Mouse (Mus musculus) mature B cell (primary cell): ENCODE measurements around the gene Agbl5.

ENCODE experiments used
- in situ Hi-C: fragments of 300-500 bp; cut with MboI; formaldehyde crosslinking; loops from 2 replicates; pipeline ENCODE4 v1.14.3; 2019

The Agbl5 gene

GRCm38 (mm10) chr5:30887858-30888336 lies 597 bp upstream of the Agbl5 start:
- in situ Hi-C loops = no loop called here

- in situ Hi-C loops = no loop called here
Measured at GRCm38 (mm10) chr5:30889088-30889754, 727 bp downstream of the Agbl5 start.

GRCm38 (mm10) chr5:30890375-30890774 lies 1.9 kb downstream of the Agbl5 start:
- in situ Hi-C loops = no loop called here

GRCm38 (mm10) chr5:30901860-30902259 lies 13.4 kb downstream of the Agbl5 start:
- in situ Hi-C loops = no loop called here

- in situ Hi-C loops = no loop called here
Measured at GRCm38 (mm10) chr5:30907413-30908059, 19.0 kb downstream of the Agbl5 start, which contains the start of gene Ost4. TSS of gene Ost4 (minus strand) at chr5:30907788.

GRCm38 (mm10) chr5:30908426-30909299 lies 20.2 kb downstream of the Agbl5 start:
- in situ Hi-C loops = no loop called here

- in situ Hi-C loops = no loop called here
Measured at GRCm38 (mm10) chr5:30909300-30909659, 20.8 kb downstream of the Agbl5 start.

GRCm38 (mm10) chr5:30909863-30910262 lies 21.4 kb downstream of the Agbl5 start:
- in situ Hi-C loops = no loop called here

- in situ Hi-C loops = no loop called here
Measured at GRCm38 (mm10) chr5:30910481-30910880, 22.0 kb downstream of the Agbl5 start.

GRCm38 (mm10) chr5:30912156-30912555 lies 23.7 kb downstream of the Agbl5 start:
- in situ Hi-C loops = no loop called here

GRCm38 (mm10) chr5:30913060-30913841 lies 24.8 kb downstream of the Agbl5 start, which contains the start of gene Emilin1:
TSS of gene Emilin1 (plus strand) at chr5:30913402.
- in situ Hi-C loops = no loop called here

GRCm38 (mm10) chr5:30914101-30914635 lies 25.7 kb downstream of the Agbl5 start:
- in situ Hi-C loops = no loop called here

GRCm38 (mm10) chr5:30914849-30915248 lies 26.4 kb downstream of the Agbl5 start:
- in situ Hi-C loops = no loop called here

- in situ Hi-C loops = no loop called here
Measured at GRCm38 (mm10) chr5:30915456-30915855, 27.0 kb downstream of the Agbl5 start.

GRCm38 (mm10) chr5:30915974-30916433 lies 27.5 kb downstream of the Agbl5 start:
- in situ Hi-C loops = no loop called here

- in situ Hi-C loops = no loop called here
Measured at GRCm38 (mm10) chr5:30916841-30917240, 28.3 kb downstream of the Agbl5 start.

GRCm38 (mm10) chr5:30917348-30917747 lies 28.9 kb downstream of the Agbl5 start:
- in situ Hi-C loops = no loop called here

- in situ Hi-C loops = no loop called here
Measured at GRCm38 (mm10) chr5:30917891-30918670, 29.6 kb downstream of the Agbl5 start.

GRCm38 (mm10) chr5:30918691-30919090 lies 30.2 kb downstream of the Agbl5 start:
- in situ Hi-C loops = no loop called here

GRCm38 (mm10) chr5:30919831-30920614 lies 31.5 kb downstream of the Agbl5 start:
- in situ Hi-C loops = no loop called here
